Mouse (Mus musculus): Measurements from ENCODE around the gene Ulk4.

GRCm38 (mm10) chr9:121065383-121065978 lies 211.5 kb downstream of the Ulk4 start:
- no peak for TF ChIP-seq CTCF (IDR thresholded peaks at IDR 0.05)
- TF ChIP-seq EP300 (IDR thresholded peaks at IDR 0.05): no peak

Data from lung, postnatal 0 days (tissue).